Mouse (Mus musculus) testis, adult 2 months (tissue): ENCODE measurements at regions not wholly inside any gene's neighbourhood (a gene's known extent, or its start where the extent isn't known, plus 50 kb on each side); places are given as distances from the start of the nearest gene placed in this dataset.

ENCODE experiments used
- H3K27ac ChIP-seq: fragments of 200-500 bp; 2 replicates; pipeline ENCODE4 v1.5.1; 2012; ENCODE audit warnings: low read depth, low read length; ENCODE audit not compliant: control insufficient read depth, insufficient read depth
- H3K27me3 ChIP-seq: fragments of 200-500 bp; 2 replicates; pipeline ENCODE4 v1.6.1; 2012; ENCODE audit warnings: mild to moderate bottlenecking, low read length, moderate library complexity; ENCODE audit not compliant: control insufficient read depth, insufficient read depth
- H3K36me3 ChIP-seq: fragments of 200-500 bp; 2 replicates; pipeline ENCODE4 v1.6.1; 2012; ENCODE audit warnings: mild to moderate bottlenecking, low read length; ENCODE audit not compliant: control insufficient read depth, insufficient read depth
- H3K4me1 ChIP-seq: fragments of 200-500 bp; 2 replicates; pipeline ENCODE4 v1.6.1; 2012; ENCODE audit warnings: low read length; ENCODE audit not compliant: control insufficient read depth, insufficient read depth
- H3K4me3 ChIP-seq: fragments of 200-500 bp; 2 replicates; pipeline ENCODE4 v1.5.1; 2012; ENCODE audit warnings: low read depth, mild to moderate bottlenecking, low read length, moderate library complexity, mixed read lengths; ENCODE audit not compliant: control insufficient read depth
- CTCF ChIP-seq: fragments of 200-500 bp; IDR thresholded peaks from 2 replicates; pipeline ENCODE4 v1.5.1; 2012; ENCODE audit warnings: low read depth, mild to moderate bottlenecking, inconsistent platforms, low read length, moderate library complexity; ENCODE audit not compliant: control insufficient read depth, insufficient read depth, insufficient replicate concordance
- POLR2A ChIP-seq: fragments of 200-500 bp; IDR thresholded peaks from 2 replicates; pipeline ENCODE4 v1.6.1; 2012; ENCODE audit warnings: low read depth, mild to moderate bottlenecking, inconsistent platforms, low read length, moderate library complexity; ENCODE audit not compliant: control insufficient read depth

DNA sequence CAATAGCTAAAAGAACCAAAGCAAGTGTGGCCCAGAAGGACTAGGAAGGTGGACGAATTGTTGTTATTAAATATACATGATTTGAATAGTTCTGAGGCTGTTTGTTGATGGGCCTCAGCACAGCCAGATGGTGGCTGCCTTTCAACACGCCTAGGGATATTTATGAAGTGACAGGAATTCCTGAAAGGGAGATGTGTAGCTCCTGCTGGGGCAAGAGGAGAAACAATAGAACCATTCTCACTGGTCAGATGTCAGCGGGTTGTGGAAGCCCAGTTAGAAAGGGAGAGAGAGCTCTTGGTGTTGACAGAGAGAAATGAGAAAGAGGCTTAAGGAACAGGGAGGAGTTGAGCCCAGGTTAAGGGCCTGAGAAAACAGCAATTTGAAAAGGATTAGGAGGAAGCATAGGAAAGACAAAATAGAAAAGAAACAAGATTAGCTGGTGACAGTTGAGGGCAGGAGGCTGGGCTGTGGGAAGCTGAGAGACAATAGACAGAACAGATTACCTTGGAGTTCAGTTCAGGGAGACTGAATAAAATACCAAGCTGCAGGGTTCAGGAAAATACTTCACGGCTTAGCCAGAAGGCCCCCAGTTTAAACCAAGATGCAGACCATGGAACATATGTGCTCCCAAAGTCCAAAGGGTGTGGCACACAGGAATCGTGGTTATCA is 174.7 kb upstream of the Ptbp2 start:
- no peaks in the 10 kb centered on the region for H3K4me1 ChIP-seq
- no peaks in the 10 kb centered on the region for H3K36me3 ChIP-seq
- no peaks in the 10 kb centered on the region for H3K27me3 ChIP-seq
- TF ChIP-seq CTCF = no peak
- TF ChIP-seq POLR2A = no peak
- no peak overlapping the region for H3K27ac ChIP-seq
- H3K4me3 ChIP-seq = no peak overlapping the region

DNA sequence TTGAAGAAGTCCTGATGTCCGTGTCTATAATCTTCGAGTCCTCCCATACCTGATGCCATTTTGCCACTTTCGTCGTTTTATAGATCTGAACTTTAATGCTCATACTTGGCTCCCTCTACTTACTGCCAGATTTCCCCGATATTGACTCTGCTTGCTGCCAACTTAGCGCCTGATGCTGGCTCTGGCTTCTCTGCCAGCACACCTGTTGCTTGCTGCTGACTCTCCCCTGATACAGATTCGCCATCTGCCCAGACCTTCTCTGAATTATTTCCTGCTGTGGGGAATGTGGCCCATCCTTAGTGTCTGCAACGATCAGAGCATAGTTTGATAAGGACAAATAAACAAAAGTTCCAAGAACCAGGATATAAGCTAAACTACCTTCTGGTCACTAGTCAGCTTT is 173.3 kb upstream of the Ptbp2 start:
- Histone ChIP-seq H3K4me1 (no peaks in the 10 kb centered on the region), H3K36me3 (no peaks in the 10 kb centered on the region), H3K27me3 (no peaks in the 10 kb centered on the region), H3K27ac (no peak overlapping the region), H3K4me3 (no peak overlapping the region)
- TF ChIP-seq CTCF (no peak), POLR2A (no peak)

DNA sequence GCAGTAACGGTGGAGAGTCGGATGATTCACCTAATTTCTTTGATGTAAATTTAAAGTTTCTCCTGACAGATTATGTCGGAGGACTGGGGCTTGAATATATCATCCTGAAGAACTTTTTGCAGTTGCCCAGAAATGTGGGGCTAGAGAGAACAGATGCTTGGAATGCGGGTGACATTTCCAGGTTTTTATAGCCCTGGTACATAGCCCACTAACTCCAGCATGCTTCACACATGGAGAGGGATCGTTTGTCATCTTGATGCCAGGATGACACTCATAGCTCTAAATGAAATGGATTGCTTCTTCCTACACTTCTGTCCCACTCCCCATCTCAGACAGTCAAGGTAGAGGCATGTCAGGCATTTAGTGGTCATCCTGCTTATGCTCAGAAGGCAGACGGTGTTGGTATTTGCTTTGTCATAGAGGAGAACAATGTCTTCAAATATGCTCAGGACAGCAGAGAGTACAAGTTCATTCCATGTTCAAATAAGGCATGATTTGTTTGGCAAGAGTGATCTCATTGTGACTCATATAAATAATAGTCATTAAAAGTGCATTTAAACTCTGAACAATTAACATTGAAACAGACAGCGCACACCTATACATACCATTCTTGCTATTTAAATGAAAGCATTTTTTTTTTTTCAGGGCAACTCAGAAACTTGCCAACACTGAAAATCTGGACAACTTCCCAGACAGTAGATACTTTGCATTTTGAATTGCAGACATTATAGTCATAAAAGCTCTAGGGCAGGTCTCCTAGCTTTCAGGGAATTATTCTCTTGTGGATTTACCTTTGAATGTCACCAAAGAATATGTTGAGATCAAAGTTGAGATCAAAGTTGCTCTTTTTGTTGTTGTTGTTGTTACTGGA is 171.7 kb upstream of the Ptbp2 start:
- H3K27ac ChIP-seq = no peak overlapping the region
- no peak for TF ChIP-seq CTCF
- no peak for TF ChIP-seq POLR2A
- no peaks in the 10 kb centered on the region for H3K27me3 ChIP-seq

DNA sequence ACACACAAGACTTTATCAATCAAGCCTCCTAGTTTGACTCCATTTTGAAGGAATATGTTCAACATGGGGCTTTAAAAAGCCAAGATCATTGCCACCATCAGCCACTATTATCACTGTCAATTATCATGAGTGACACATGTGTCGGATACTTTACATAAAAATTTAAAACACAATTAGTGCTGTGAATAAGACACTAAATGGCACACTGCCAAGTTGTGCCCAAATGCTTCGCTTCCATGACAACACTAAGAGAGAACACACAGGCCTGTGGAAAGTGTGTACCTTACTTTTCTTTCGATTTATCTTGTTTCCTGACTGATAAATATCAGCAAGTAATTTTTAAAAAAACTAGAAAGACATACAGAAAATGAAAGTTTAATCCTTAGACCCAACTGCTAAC is 166.5 kb upstream of the Ptbp2 start:
- no peaks in the 10 kb centered on the region for H3K27me3 ChIP-seq
- no peak for TF ChIP-seq CTCF
- no peak for TF ChIP-seq POLR2A
- no peak overlapping the region for H3K4me3 ChIP-seq
- H3K4me1 ChIP-seq = peaks cover 5% of the 10 kb centered on the region
- no peak overlapping the region for H3K27ac ChIP-seq
- no peaks in the 10 kb centered on the region for H3K36me3 ChIP-seq

More for the DNA sequence above, 171.7 kb upstream of the Ptbp2 start:
- no peak overlapping the region for H3K4me3 ChIP-seq
- no peaks in the 10 kb centered on the region for H3K36me3 ChIP-seq
- H3K4me1 ChIP-seq = no peaks in the 10 kb centered on the region

DNA sequence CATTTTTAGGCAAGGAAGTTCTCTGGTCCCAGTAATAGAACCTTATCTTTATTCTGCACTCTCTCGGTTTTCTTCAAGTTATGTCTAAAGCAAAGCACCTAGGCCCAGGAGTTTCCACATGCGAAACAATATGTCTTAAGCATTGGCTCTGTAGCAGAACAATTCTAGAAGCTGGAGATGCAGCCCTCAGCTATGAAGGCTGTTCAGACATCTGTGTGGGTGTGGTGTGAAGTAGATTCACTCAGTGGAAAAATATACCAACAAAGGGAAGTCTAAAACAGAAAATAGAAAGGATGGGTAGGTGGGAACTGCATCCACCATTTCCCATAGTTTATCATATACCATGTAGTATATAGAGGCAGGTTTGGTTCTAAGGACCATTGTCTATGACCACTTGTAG is 165.8 kb upstream of the Ptbp2 start:
- no peak overlapping the region for H3K4me3 ChIP-seq
- no peaks in the 10 kb centered on the region for H3K36me3 ChIP-seq
- H3K27ac ChIP-seq = no peak overlapping the region
- TF ChIP-seq CTCF (no peak), POLR2A (no peak)
- H3K27me3 ChIP-seq = no peaks in the 10 kb centered on the region
- peaks cover 5% of the 10 kb centered on the region for H3K4me1 ChIP-seq

DNA sequence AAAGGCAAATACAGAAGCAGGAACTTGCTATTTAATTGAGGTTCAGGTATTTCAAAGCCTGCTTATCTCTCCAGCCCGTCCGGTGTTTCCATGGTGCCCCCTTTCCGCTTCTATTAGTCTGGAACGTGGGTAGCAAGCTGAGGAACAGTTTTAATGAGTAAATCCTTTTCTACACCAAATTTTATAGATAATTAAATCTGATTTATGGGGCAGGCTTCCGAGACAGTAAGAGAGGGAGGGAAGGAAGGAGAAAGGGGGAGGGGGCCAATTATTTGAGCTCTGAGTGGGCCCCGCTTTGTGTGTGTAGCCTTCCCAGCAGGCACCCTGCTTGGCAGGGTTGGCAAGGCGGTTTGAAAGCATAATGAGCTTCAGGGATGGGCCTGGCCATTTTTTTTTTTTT is 165.4 kb upstream of the Ptbp2 start:
- no peaks in the 10 kb centered on the region for H3K36me3 ChIP-seq
- no peaks in the 10 kb centered on the region for H3K27me3 ChIP-seq
- H3K4me3 ChIP-seq = no peak overlapping the region
- TF ChIP-seq CTCF (no peak), POLR2A (no peak)
- H3K4me1 ChIP-seq = peaks cover 5% of the 10 kb centered on the region
- H3K27ac ChIP-seq = no peak overlapping the region

DNA sequence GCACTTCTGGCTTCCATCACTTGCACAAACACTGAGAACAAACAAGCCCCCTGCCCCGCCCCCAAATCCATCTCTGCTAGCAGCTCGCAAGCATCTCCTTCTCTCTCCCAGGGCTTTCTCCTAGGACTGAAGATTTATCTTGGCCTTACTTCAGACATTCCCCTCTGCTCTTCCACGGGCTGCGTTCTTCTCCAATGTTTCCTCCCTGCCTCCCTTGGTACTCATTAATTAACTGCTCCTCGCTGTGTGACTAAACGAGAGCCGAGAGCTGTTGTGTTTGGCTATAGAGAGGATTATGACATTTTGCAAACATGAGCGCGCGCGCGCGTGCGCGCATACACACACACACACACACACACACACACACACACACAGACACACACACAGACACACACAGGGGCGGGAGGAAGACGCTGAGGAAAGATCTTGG is 164.8 kb upstream of the Ptbp2 start:
- H3K4me1 ChIP-seq = peaks cover 5% of the 10 kb centered on the region
- H3K27ac ChIP-seq = no peak overlapping the region
- peak overlapping the region; percentile 15 for H3K4me3 ChIP-seq
- no peaks in the 10 kb centered on the region for H3K36me3 ChIP-seq
- TF ChIP-seq CTCF = no peak
- no peaks in the 10 kb centered on the region for H3K27me3 ChIP-seq
